Mouse (Mus musculus) cerebellum, adult 2 months (tissue): Measurements from ENCODE around the gene Pik3r2.

Source experiments
- CTCF ChIP-seq: fragments of 200-500 bp; IDR thresholded peaks from 2 replicates; pipeline ENCODE4 v1.5.1; 2011; ENCODE audit warnings: low read depth, mild to moderate bottlenecking, control low read depth, low read length, moderate library complexity, borderline replicate concordance; ENCODE audit not compliant: insufficient read depth
- POLR2A ChIP-seq: fragments of 200-500 bp; IDR thresholded peaks from 2 replicates; pipeline ENCODE4 v1.6.1; 2011; ENCODE audit warnings: low read length, control low read depth, borderline replicate concordance; ENCODE audit not compliant: insufficient read depth

- TF ChIP-seq POLR2A: no peak
- no peak for TF ChIP-seq CTCF
Measured at GRCm38 (mm10) chr8:70801830-70802229, 25.3 kb upstream of the Pik3r2 start.
